Mouse (Mus musculus): ENCODE results near the gene Col26a1.

GRCm38 (mm10) chr5:136914183-136914582, 31.2 kb upstream of the Col26a1 start:
- TF ChIP-seq CTCF (IDR thresholded peaks at IDR 0.05) (no peak), EP300 (IDR thresholded peaks at IDR 0.05) (no peak)

Data from lung, postnatal 0 days (tissue).